Mouse (Mus musculus) CD4-positive, CD25-positive, alpha-beta regulatory T cell, adult 4 months (primary cell): ENCODE measurements around the gene Sympk. TPM values are rescaled to one million over a fixed set of nuclear protein-coding genes. Genes with fewer than 3 reads are reported as not detected.

Experiments
- ATAC-seq: one replicate; pipeline ENCODE4 v1.8.0; 2017
- polyA plus RNA-seq, 2 experiments: library from polyadenylated mRNA; unstranded; fragments of 100-300 nt; shearing (Covaris generic); gene quantifications; one replicate each; pipeline ENCODE4 v1.2.1; 2017

The Sympk gene
- polyA plus RNA-seq, 2 experiments from 2014 or later = 5.0 to 6.4 TPM

DNA sequence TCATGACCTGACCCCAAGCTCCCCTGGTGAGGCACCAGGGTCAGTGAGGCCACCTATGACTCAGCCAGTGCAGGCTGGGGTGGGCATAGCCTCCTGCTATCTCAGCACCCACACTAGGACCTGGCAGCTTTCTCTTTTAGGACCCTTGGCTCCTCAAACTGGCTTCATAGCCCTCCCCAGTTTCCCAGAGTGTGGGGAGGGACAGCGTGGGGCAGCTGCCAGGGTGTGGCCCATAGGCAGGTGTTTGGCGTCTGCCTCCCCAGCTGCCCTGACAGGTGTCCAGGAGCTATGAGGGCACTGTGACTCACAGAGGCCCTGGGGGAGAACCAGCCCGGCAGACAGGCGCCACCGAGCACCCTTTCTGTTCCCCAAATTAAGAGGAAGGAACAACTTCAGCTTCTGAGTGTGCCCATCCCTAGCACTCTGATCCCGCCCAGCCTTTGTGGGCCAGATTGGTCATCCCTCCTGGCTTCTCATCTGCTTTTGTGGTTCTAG lies 60.1 kb downstream of the Sympk start:
- no peak for ATAC-seq

DNA sequence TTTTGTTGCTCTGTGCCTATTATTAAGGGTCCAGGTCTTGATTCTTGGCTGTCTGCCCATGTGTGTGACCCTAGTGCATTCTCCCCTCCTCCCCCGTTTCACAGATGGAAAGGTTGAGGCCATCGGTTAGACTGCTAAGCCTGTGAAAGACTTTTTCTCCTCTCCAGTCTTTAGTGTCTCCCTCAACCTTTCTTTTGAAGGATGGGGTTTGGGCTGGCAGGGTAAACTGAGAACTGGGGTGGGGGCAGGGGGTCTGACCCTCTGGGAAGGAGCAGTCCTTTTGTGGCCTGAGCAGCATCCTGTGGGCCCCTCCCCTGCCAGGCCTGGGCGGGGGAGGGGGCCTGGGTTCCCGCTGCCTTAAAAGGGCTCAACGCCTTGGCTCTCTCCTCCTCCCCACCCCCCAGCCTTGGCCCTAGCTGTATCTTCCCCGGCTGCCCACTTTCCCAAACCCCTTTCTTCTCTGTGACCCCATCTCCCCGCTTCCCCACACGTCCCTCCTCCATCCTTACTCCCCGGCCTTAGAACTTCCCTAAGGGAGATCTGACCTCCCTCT lies 60.8 kb downstream of the Sympk start:
- ATAC-seq = no peak

DNA sequence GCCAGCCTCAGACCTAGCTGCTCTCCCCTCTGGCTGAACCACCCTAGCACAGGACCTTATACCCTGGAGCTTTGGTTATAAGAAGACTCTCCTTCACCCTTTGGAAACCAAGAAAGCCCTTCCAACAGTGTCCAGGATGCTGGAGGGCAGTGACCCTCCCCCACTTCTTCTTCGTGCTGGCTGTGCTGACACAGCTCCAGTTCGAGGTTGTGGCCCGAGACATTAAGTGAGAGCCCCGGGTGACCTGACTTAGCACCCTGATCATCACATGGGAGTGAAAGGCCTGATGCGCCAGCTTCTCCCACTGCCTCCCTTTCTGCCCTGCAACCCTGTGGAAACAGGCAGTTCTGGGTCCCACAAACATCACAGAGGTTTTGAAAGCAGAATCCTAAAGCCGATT lies 61.3 kb downstream of the Sympk start:
- ATAC-seq = no peak

DNA sequence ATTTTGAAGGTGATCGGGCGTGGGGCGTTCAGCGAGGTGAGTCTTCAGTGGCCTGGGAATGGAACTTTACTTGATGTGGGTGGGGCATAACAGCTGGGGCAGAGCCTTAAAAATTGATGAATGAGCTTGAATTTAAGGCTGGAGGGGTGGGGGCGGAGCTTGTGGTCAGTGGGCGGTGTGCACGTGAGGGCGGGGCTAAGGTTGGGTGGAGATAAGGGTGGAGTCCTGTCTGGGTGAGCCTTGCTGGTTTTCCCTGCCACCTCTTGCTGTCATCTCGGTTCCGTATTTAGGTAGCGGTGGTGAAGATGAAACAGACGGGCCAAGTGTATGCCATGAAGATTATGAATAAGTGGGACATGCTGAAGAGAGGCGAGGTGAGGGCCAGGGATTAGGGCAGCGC lies 61.9 kb downstream of the Sympk start:
- ATAC-seq = no peak

GRCm38 (mm10) chr7:19086760-19087159 lies 62.6 kb downstream of the Sympk start:
- ATAC-seq = no peak

GRCm38 (mm10) chr7:19088813-19089212 lies 64.6 kb downstream of the Sympk start:
- peak; percentile 31 for ATAC-seq

DNA sequence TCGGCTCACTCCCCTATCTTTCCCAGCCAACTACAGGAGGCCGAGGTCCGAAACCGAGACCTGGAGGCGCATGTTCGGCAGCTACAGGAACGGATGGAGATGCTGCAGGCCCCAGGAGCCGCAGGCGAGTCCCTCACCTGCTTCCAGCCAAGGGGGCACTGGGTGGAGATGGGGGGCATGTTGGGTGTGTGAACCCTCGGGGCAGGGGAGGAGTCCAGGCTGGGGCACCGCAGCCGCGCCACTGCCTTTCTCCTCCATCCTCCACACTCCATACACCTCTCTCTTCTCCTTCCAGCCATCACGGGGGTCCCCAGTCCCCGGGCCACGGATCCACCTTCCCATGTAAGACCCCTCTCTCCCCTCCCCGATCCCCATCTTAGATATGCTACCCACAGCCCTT lies 67.7 kb downstream of the Sympk start:
- no peak for ATAC-seq

- ATAC-seq = no peak
Observed at GRCm38 (mm10) chr7:19092381-19093173, 68.4 kb downstream of the Sympk start.

GRCm38 (mm10) chr7:19093174-19093521 lies 69.0 kb downstream of the Sympk start:
- peak; percentile 69 for ATAC-seq

- ATAC-seq = peak; percentile 85
Observed at GRCm38 (mm10) chr7:19093537-19094385, 69.6 kb downstream of the Sympk start.

DNA sequence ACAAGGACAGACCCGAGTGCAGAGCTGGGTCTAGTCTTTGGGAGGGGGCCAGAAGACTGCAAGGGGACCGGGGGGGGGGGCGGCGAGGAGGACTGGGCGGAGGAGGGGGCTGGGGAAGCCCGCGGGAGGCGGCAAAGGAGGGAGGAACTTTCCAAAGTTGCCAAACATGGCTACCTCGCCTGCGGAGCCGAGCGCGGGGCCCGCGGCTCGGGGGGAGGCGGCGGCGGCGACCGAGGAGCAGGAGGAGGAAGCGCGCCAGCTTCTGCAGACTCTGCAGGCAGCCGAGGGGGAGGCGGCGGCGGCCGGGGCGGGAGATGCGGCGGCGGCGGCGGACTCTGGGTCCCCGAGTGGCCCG lies 70.3 kb downstream of the Sympk start, which contains the start of gene Six5:
Gene Six5 (plus strand): TSS at position 124 of the 355 bp plus-strand sequence.
- peak; percentile 27 for ATAC-seq

DNA sequence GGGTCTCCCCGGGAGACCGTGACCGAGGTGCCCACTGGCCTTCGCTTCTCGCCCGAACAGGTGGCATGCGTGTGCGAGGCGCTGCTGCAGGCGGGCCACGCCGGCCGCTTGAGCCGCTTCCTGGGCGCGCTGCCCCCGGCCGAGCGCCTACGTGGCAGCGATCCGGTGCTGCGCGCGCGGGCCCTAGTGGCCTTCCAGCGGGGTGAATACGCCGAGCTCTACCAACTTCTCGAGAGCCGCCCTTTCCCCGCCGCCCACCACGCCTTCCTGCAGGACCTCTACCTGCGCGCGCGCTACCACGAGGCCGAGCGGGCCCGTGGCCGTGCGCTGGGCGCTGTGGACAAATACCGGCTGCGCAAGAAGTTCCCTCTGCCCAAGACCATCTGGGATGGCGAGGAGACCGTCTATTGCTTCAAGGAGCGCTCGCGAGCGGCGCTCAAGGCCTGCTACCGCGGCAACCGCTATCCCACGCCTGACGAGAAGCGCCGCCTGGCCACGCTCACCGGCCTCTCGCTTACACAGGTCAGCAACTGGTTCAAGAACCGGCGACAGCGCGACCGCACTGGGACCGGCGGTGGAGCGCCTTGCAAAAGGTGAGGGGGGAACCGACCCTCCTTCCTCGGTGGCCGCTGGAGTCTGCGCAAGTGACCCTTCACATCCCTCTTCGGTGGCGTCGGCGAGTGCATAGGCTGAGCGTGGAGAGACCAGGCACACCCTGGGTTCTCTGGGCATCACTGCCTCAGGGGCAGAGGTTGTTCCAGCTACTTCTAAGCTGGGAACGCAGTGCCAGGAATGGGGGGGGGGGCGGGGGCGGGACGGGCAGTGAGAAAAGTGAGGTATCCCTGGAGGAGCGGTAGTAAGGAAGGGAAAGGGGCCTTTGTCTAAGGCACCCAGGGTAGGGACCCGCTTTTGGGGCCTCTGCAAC lies 70.9 kb downstream of the Sympk start:
- peak; percentile 30 for ATAC-seq

DNA sequence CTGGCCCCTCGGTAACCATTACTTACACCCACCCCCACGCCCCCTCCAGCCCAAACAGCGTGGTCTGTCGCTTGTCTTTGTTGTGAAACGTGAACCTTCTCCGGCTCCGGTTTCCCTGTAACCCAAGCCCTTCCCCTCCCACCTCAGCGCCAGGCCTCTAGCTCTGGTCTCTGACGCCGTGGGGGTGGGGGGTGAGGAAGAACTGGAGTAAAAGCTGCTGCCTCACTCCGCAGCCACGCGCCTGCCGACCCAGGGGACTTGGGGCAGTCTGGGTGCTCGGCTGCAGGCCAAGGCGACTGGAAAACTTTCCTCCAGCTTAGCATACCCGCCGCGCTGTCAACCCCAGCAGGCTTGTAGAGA lies 71.6 kb downstream of the Sympk start:
- ATAC-seq = no peak

DNA sequence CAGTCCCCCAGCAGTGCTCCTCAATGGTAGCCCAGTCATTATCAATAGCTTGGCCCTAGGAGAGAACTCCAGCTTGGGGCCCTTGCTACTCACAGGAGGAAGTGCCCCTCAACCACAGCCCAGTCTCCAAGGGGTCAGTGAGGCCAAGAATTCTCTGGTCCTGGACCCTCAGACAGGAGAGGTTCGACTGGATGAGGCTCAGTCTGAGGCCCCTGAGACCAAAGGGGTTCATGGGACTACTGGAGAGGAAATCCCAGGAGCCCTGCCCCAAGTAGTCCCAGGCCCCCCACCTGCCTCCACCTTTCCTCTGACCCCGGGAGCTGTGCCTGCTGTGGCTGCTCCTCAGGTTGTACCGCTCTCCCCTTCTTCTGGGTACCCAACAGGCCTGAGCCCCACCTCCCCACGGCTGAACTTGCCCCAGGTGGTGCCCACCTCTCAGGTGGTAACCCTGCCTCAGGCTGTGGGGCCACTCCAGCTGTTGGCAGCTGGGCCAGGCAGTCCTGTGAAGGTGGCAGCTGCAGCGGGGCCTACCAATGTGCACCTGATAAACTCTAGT lies 72.3 kb downstream of the Sympk start:
- no peak for ATAC-seq

GRCm38 (mm10) chr7:19097217-19097616 lies 73.0 kb downstream of the Sympk start:
- ATAC-seq = no peak

- no peak for ATAC-seq
Observed at GRCm38 (mm10) chr7:19097863-19098262, 73.7 kb downstream of the Sympk start.

GRCm38 (mm10) chr7:19098811-19099210 lies 74.6 kb downstream of the Sympk start:
- ATAC-seq = no peak

- ATAC-seq = no peak
Observed at GRCm38 (mm10) chr7:19100290-19100689, 76.1 kb downstream of the Sympk start.

GRCm38 (mm10) chr7:19103741-19104140 lies 79.6 kb downstream of the Sympk start:
- no peak for ATAC-seq
